Mouse (Mus musculus): ENCODE measurements around the gene Lix1l. TPM values are rescaled to one million over a fixed set of nuclear protein-coding genes. Genes with fewer than 3 reads are reported as not detected.

Lix1l gene
- 0.84 TPM for polyA plus RNA-seq (2017; shearing (Covaris generic))

DNA sequence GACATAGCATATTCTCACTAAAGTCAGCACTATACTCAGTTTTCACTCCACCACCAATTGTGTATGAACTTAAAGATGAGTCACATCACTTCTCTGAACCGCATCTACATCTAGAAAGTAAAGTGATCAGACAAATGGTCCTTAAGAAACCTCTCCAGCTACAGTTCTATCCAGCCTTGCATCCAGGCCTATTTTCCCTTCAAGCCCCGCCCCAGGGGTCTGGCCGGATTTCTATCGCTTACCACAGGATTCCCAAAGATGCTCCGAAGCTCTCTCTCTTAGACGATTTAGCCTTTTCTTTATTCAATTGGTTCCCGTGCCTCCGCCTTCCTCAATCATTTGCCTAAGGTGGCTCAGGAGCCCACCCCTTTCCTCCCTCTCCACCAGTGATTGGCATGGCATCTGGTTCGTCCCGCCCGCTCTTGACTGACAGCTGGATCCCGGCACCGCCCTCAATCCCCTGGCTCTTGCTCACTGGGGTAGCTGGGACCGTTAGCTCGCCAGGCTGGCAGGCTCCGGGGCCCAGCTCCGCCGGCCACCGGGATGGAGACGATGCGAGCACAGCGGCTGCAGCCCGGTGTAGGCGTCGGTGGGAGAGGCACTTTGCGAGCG lies at the start of gene Lix1l:
Gene Lix1l, plus strand, starts transcription at position 511 of the 612 bp plus-strand sequence.

DNA sequence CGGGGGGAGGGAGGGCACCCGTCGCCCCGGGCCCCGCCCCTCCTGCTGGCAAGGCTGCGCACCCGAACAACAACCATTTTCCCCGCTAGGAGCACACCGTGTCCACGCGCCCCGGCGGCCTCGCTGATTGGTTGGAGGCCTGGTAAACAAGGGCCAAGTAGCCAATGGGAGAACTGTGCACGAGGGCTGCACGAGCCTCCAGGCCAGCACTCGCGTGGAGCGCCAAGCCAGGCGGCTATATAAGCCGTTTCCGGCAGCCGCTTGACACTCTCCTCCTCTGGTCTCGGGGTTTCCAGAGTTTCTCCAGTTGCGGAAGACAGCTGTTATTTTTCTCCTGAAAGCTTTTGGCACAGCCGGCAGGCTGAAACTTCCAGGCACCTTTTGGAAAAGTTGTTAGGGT lies 43.3 kb upstream of the Lix1l start, which contains the start of gene Txnip:
Gene Txnip, plus strand, starts transcription at position 264 of the 400 bp plus-strand sequence.

DNA sequence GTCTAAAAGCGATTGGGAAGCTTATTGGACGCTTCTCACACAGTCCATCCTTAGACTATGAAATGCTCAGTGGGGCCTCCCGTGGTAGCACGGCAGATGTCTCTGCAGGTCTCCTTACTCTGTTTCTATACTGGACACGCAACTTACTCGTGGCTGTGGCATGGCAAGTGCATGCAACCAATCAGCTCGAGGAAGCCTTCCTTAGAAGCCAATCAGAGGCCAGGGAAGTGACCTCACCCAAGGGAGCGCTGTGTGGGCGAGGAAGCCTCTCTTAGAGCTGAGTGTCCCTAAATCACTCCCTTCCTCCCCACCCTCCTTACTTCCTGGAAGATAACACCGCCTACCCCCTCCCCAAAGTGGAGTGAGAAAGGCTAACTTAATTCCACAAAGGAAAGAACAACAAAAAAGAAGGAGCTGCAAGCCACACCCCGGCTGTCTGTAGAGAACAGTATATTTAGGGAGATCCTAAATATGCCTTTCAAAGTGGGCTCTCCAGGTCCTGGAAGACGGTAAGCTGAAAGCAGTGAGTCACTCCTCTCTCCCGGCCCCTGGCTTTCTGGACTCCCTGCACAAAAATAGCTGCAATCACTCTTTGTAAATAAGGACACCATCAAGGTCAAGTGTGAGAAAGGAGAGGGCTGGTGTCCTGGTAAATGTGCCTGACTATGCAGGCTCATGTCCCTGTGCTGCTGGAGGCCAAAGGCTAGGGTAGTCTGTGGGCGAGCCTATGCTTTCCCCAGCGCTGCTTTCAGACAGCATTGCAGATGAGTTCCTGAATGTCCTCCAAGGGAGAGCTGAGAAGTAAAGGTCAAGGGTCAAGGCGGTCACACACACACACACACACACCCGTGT lies 24.0 kb upstream of the Lix1l start, which contains the start of gene Gm16253:
Gene Gm16253, plus strand, starts transcription at position 295 of the 852 bp plus-strand sequence.

DNA sequence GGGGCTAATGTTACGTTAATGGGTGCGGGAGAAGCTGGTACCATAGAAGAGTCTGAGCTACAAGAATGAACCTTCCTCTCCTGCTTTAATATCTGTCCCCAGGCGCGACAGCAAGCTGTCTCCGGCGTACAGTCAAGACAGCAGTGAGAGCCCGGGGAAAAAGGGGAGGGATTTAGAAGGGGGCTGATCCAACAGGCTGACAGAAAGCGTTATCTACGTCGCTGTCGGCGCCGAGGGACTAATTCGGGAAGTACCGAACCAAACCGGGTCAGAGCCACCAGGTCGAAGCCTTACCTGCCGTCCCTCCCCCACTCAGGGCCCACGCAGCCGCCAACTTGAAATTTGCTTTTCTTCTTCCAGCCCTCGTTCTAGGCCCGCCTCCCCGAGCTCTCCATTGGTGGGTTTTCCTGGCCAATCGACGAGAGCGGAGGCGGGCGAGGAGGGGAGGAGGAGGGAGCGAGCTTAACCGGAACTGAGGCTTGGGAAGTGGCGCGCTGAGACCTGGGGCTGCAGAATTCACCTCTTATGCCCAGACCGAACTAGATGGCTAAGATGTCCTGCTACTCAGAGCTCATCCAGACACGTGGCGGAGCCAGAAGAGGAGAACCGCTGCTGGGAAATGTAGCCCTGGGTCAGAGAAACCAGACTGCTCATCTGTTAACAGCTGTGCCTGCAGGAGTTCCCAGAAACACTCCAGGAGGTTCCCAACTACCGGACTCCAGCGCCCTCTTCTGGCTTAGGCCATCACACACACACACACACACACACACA lies 7.0 kb upstream of the Lix1l start, which contains the start of gene Polr3gl:
Gene Polr3gl, minus strand, starts transcription at position 392 of the 771 bp plus-strand sequence.

DNA sequence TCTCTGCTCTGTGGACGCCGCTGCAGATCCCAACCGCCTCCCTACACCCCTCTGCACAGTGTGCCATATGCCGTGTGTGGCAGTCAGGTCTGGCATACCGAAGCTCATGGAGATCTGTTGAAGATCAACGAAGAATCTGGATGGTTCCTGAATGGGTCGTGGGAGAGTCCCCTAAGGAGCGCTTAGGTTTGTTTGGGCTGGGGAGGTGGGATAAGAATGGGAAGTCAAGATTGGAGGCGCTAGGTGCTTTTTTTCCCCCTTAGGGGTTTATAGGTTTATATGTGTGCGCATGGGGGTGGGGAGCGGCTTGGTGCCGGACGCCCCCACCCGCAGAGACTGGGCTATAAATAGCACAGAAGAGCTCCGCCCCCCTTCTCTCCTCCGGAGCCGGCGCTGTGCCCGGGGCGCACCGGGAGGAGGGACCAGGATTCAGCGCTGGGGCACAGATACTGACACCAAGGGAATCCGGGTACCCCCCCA lies 4.7 kb upstream of the Lix1l start, which contains the start of gene Ankrd34a:
Gene Ankrd34a, plus strand, starts transcription at position 409 of the 480 bp plus-strand sequence.

DNA sequence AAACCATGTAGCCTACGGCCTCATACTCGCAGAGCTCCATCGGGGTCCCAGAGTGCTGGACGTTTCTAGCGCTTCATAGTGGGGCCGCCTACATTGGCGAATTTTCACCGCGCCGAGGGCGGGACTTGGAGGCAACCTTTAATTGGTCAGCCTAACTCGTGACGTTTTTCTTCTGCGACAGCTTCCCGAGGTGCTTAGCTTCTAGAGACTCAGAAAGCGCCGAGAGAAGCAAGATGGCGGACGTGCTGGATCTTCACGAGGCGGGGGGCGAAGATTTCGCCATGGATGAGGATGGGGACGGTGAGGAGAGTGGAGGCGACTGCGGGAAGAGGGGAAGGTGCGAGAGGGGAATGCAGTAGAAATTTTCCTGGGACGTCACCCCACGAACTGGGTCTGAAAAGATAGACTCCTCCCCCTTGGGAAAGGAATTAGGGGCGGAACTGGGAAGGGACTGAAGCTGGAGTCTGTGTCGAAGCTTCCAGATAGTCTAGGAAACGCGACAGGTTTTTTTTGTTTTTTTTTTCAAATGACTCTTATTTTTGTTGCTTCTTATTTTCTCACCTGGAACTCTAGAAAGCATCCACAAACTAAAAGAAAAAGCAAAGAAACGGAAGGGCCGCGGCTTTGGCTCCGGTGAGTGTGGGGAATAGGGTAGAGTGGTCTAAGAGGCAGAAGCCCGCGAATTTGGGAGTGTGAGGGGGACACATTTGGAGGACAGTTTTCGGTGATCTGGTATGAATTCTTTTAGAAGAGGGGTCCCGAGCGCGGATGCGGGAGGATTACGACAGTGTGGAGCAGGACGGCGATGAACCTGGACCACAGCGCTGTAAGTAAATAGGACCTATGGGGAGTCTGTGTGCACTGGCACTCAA lies 29.0 kb downstream of the Lix1l start, which contains the start of gene Rbm8a:
Gene Rbm8a, plus strand, starts transcription at position 205 of the 872 bp plus-strand sequence.

DNA sequence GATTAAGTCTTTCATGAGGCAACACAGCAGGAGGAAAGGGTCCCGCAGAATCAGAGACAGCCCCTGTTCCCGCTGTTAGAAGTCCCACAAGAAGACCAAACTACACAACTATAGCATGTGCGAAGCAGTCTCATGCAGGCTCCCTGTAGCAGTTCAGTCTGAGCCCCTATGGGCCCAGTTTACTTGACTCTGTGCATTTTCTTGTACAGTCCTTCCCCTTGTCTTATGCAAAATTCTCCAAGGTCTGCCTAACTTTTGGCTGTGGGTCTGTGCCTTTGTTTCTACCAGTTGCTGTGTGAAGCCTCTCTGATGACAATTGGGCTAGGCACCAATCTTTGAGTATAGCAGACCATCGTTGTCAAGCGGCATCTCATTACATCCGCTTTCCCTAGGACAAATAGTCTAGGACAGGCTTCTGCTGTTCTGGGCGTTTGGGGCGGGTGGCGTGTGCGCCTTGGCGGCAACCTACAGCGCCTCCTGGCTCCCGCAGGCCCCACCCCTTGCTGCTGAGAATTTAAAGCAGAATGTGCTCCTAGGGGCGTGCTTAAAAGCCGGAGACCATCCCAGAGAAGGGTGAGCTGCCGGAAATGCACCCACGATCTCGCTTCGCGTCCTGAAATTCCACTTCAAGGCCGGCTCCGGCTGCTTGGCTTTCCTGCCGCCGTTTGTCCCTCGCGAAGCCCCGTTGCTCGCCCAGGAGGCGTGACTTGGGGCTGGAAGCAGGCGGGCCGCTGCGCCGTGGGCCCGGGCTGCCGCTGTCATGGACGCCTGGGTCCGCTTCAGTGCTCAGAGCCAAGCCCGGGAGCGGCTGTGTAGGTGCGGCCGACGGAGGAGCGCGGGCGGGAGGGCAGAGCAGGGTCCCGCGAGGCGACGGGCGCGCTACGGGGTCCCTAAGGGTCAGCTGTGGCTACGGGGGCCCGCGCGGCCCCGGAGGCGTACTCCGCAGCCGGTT lies 34.3 kb downstream of the Lix1l start, which contains the start of the genes Pex11b and Gm42957:
Gene Pex11b, plus strand, starts transcription at position 449 of the 952 bp plus-strand sequence.
Gene Gm42957, plus strand, starts transcription at position 547 of the 952 bp plus-strand sequence.

DNA sequence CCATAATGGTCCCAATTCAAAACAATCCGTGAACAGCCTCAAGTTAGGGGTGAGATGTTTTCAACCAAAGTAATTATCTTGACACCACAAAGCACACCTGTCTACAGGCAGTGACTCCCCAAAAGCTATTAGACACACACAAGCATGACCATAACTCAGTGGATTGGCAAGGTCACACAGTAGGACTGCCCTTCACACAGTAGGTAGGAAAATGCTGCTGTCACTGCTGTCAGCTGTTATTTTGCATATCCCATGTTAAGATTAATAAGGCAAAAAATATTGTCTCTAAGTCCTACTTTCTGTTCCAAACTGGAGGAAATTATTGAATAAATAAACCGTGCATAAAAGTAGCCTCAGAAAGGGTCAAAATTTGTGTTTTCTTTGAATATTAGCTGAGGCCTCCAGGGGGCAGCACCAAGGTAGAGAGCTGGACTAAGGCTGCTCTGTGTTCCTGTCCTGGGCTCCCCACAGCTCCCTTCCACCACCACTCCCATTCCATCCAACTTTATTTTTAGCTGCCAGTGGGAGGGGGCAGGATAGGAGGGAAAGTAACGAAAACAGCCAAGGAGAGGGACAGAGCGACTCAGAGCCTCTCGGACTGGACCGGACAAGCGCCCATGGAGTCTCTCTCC lies 44.2 kb downstream of the Lix1l start, which contains the start of gene Itga10:
Gene Itga10, plus strand, starts transcription at position 567 of the 632 bp plus-strand sequence.

DNA sequence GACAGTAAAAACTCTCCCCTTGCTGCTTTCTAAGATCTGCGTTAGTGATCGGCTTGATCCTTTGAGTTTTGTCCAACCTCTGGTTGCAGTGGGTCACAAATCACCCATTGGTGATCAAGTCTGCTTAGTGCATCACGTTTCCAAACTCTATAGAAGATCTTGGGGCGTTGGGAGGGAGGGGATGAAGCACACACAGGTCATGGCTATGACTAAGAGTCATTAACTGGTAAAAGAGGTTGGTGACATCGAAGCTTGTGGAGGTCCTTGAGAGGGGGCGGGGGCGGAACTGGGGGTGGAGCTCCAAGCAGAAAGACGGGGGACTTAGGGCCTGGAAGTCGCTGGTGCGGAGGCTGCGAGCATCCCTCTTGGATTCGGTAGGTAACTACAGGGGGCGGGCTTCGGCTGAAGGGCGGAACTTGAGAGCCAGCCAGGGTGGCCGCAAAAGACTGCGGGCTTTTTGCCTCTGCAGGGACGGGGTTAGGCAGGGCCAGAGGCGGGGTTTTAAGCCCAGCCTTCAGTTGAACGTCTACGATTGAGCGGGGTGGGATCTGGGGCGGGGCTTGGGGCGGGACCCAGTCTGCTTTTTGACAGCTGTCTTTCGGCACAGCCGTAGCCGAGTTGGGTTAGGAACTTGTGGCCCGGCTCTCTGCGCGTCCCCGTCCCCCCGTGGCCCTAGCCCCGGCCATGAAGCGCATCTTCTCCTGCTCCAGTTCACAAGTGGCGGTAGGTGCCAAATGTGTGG lies 68.9 kb downstream of the Lix1l start, which contains the start of gene Ankrd35:
Gene Ankrd35, plus strand, starts transcription at position 405 of the 742 bp plus-strand sequence.

Other genes starting within 250 kb of the Lix1l start
- gene BC107364, start 148.8 kb upstream of the Lix1l start, polyA plus RNA-seq (2017; shearing (Covaris generic)): not detected
- not detected for gene Hfe2, start 76.0 kb upstream of the Lix1l start, polyA plus RNA-seq (2017; shearing (Covaris generic))
- gene Txnip, start 43.2 kb upstream of the Lix1l start, polyA plus RNA-seq (2017; shearing (Covaris generic)): 1,077 TPM
- gene Gm16253, start 24.2 kb upstream of the Lix1l start, polyA plus RNA-seq (2017; shearing (Covaris generic)): not detected
- gene Polr3gl, start 7.0 kb upstream of the Lix1l start, polyA plus RNA-seq (2017; shearing (Covaris generic)): 25.2 TPM
- gene Ankrd34a, start 4.5 kb upstream of the Lix1l start, polyA plus RNA-seq (2017; shearing (Covaris generic)): not detected
- 270 TPM for gene Rbm8a, start 28.8 kb downstream of the Lix1l start, polyA plus RNA-seq (2017; shearing (Covaris generic))
- gene Pex11b, start 34.2 kb downstream of the Lix1l start, polyA plus RNA-seq (2017; shearing (Covaris generic)): 83.9 TPM
- gene Gm42957, start 34.3 kb downstream of the Lix1l start, polyA plus RNA-seq (2017; shearing (Covaris generic)): 0.11 TPM
- 0.22 TPM for gene Itga10, start 44.4 kb downstream of the Lix1l start, polyA plus RNA-seq (2017; shearing (Covaris generic))
- 0.39 TPM for gene Ankrd35, start 69.0 kb downstream of the Lix1l start, polyA plus RNA-seq (2017; shearing (Covaris generic))
- gene Pias3, start 95.2 kb downstream of the Lix1l start, polyA plus RNA-seq (2017; shearing (Covaris generic)): 29.6 TPM
- gene Nudt17, start 107.4 kb downstream of the Lix1l start, polyA plus RNA-seq (2017; shearing (Covaris generic)): 1.7 TPM
- gene Polr3c, start 126.5 kb downstream of the Lix1l start, polyA plus RNA-seq (2017; shearing (Covaris generic)): 75.6 TPM
- 57.4 TPM for gene Rnf115, start 126.5 kb downstream of the Lix1l start, polyA plus RNA-seq (2017; shearing (Covaris generic))
- gene Pdzk1, start 228.1 kb downstream of the Lix1l start, polyA plus RNA-seq (2017; shearing (Covaris generic)): 0.33 TPM
- 34.1 TPM for gene Cd160, start 228.2 kb downstream of the Lix1l start, polyA plus RNA-seq (2017; shearing (Covaris generic))